Mouse (Mus musculus) lung, embryonic 16.5 days (tissue): Measurements from ENCODE around the gene Kpna2. TPM values are rescaled to one million over a fixed set of nuclear protein-coding genes. Genes with fewer than 3 reads are reported as not detected.

Experiments
- ATAC-seq: fragments of 200-750 bp; cut with Nextera tagmentation; 2 replicates; pipeline ENCODE4 v1.8.0; 2017; ENCODE audit warnings: low read depth, mild to moderate bottlenecking, moderate library complexity
- H3K27ac ChIP-seq: fragments of 300-500 bp; sonication (generic); 2 replicates; pipeline ENCODE4 v1.5.1; 2014; ENCODE audit warnings: mild to moderate bottlenecking, control low read depth, low read length
- H3K27me3 ChIP-seq: fragments of 300-500 bp; sonication (generic); 2 replicates; pipeline ENCODE4 v1.6.1; 2014; ENCODE audit warnings: low read depth, low read length, mixed read lengths; ENCODE audit not compliant: control insufficient read depth, insufficient read depth
- H3K36me3 ChIP-seq: fragments of 300-500 bp; sonication (generic); 2 replicates; pipeline ENCODE4 v1.6.1; 2014; ENCODE audit warnings: low read length; ENCODE audit not compliant: control insufficient read depth, insufficient read depth
- H3K4me1 ChIP-seq: fragments of 300-500 bp; sonication (generic); replicated peaks from 2 replicates; pipeline ENCODE4 v1.6.1; 2014; ENCODE audit warnings: low read length, mixed read lengths; ENCODE audit not compliant: control insufficient read depth, insufficient read depth
- H3K4me2 ChIP-seq: fragments of 300-500 bp; sonication (generic); 2 replicates; pipeline ENCODE4 v1.6.1; 2014; ENCODE audit warnings: low read depth, low read length, control low read depth
- H3K4me3 ChIP-seq: fragments of 300-500 bp; sonication (generic); 2 replicates; pipeline ENCODE4 v1.5.1; 2014; ENCODE audit warnings: mild to moderate bottlenecking, low read length, control low read depth
- H3K9ac ChIP-seq: fragments of 300-500 bp; sonication (generic); 2 replicates; pipeline ENCODE4 v1.6.1; 2014; ENCODE audit warnings: low read length, control low read depth
- H3K9me3 ChIP-seq: fragments of 300-500 bp; sonication (generic); 2 replicates; pipeline ENCODE4 v1.6.1; 2016; ENCODE audit warnings: low read length; ENCODE audit not compliant: control insufficient read depth
- WGBS: fragments of 180-500 bp; shearing (Covaris S2); extraction: QIAGEN DNeasy Blood & Tissue Kit; methylation state at CpG from one replicate; pipeline ENCODE4 v1.1.7; 2014; 5-methylcytosine and 5-hydroxymethylcytosine counted together
- polyA plus RNA-seq: library from polyadenylated mRNA; unstranded; fragments of >200 nt; fragmentation: Nextera tagmentation; extraction: Ambion mirVana; gene quantifications from 2 replicates; pipeline ENCODE4 v1.2.1, GENCODE M21; 2015

Gene Kpna2
- 437 and 492 TPM in 2 replicates for polyA plus RNA-seq

- Histone ChIP-seq H3K9ac (peak within 1 kb of the TSS; percentile 93), H3K27ac (peak within 1 kb of the TSS; percentile 94), H3K4me2 (peak within 1 kb of the TSS; percentile 70), H3K36me3 (peaks cover 20% of the 10 kb centered on the region), H3K27me3 (no peaks in the 10 kb centered on the region), H3K9me3 (no peaks in the 10 kb centered on the region), H3K4me1 (peaks cover 14% of the 10 kb centered on the region), H3K4me3 (peak within 1 kb of the TSS; percentile 100)
- WGBS: under 1% methylated on average over 61 of the region's 62 CpGs
- ATAC-seq: peak; percentile 93
These were observed at the start of gene Kpna2 for GRCm38 (mm10) chr11:106999151-106999948. TSS of gene Kpna2 (minus strand) at chr11:106999541.

GRCm38 (mm10) chr11:107046766-107047620, 47.7 kb upstream of the Kpna2 start:
- Histone ChIP-seq H3K27me3 (no peaks in the 10 kb centered on the region), H3K9ac (no peak overlapping the region), H3K4me1 (no peaks in the 10 kb centered on the region), H3K27ac (no peak overlapping the region), H3K4me2 (no peak overlapping the region), H3K36me3 (peaks cover 31% of the 10 kb centered on the region), H3K4me3 (no peak overlapping the region), H3K9me3 (no peaks in the 10 kb centered on the region)
- no peak for ATAC-seq
- WGBS: 87% methylated on average over 15 of the region's 15 CpGs

- no peak for ATAC-seq
- Histone ChIP-seq H3K27me3 (no peaks in the 10 kb centered on the region), H3K4me1 (no peaks in the 10 kb centered on the region), H3K36me3 (peaks cover 36% of the 10 kb centered on the region), H3K9me3 (no peaks in the 10 kb centered on the region), H3K4me2 (no peak overlapping the region), H3K9ac (no peak overlapping the region), H3K27ac (no peak overlapping the region), H3K4me3 (no peak overlapping the region)
- 85% methylated on average over 4 of the region's 4 CpGs for WGBS
These were observed 46.2 kb upstream of the Kpna2 start for GRCm38 (mm10) chr11:107045546-107045945.

- H3K36me3 ChIP-seq: peaks cover 45% of the 10 kb centered on the region
- 32% methylated on average over 5 of the region's 5 CpGs for WGBS
- no peak overlapping the region for H3K4me3 ChIP-seq
- H3K4me1 ChIP-seq: no peaks in the 10 kb centered on the region
- no peak overlapping the region for H3K4me2 ChIP-seq
- no peaks in the 10 kb centered on the region for H3K27me3 ChIP-seq
- peak; percentile 52; the same call in 1 of the 2 replicates for ATAC-seq
- no peak overlapping the region for H3K27ac ChIP-seq
- no peaks in the 10 kb centered on the region for H3K9me3 ChIP-seq
- no peak overlapping the region for H3K9ac ChIP-seq
These were observed 45.0 kb upstream of the Kpna2 start for GRCm38 (mm10) chr11:107044321-107044720.

GRCm38 (mm10) chr11:107043361-107043760, 44.0 kb upstream of the Kpna2 start:
- Histone ChIP-seq H3K4me3 (no peak overlapping the region), H3K27me3 (no peaks in the 10 kb centered on the region), H3K4me2 (no peak overlapping the region), H3K36me3 (peaks cover 50% of the 10 kb centered on the region), H3K9me3 (no peaks in the 10 kb centered on the region), H3K27ac (no peak overlapping the region), H3K9ac (no peak overlapping the region), H3K4me1 (no peaks in the 10 kb centered on the region)
- ATAC-seq: no peak
- 86% methylated on average over 11 of the region's 11 CpGs for WGBS

- no peaks in the 10 kb centered on the region for H3K9me3 ChIP-seq
- ATAC-seq: no peak
- H3K4me1 ChIP-seq: no peaks in the 10 kb centered on the region
- no peak overlapping the region for H3K4me2 ChIP-seq
- H3K36me3 ChIP-seq: peaks cover 52% of the 10 kb centered on the region
- H3K27me3 ChIP-seq: no peaks in the 10 kb centered on the region
- no peak overlapping the region for H3K4me3 ChIP-seq
- H3K9ac ChIP-seq: no peak overlapping the region
- no peak overlapping the region for H3K27ac ChIP-seq
- WGBS: 71% methylated on average over 3 of the region's 3 CpGs
These were observed 42.1 kb upstream of the Kpna2 start for GRCm38 (mm10) chr11:107041396-107041795.

- H3K27ac ChIP-seq: no peak overlapping the region
- H3K9me3 ChIP-seq: no peaks in the 10 kb centered on the region
- no peaks in the 10 kb centered on the region for H3K27me3 ChIP-seq
- WGBS: 89% methylated on average over 5 of the region's 5 CpGs
- no peak overlapping the region for H3K9ac ChIP-seq
- no peak overlapping the region for H3K4me3 ChIP-seq
- no peaks in the 10 kb centered on the region for H3K4me1 ChIP-seq
- H3K4me2 ChIP-seq: no peak overlapping the region
- peaks cover 49% of the 10 kb centered on the region for H3K36me3 ChIP-seq
- ATAC-seq: no peak
These were observed 40.1 kb upstream of the Kpna2 start for GRCm38 (mm10) chr11:107039417-107039816.

- WGBS: 79% methylated on average over 10 of the region's 10 CpGs
- no peak overlapping the region for H3K27ac ChIP-seq
- H3K4me2 ChIP-seq: no peak overlapping the region
- ATAC-seq: no peak
- no peaks in the 10 kb centered on the region for H3K9me3 ChIP-seq
- H3K27me3 ChIP-seq: no peaks in the 10 kb centered on the region
- H3K4me1 ChIP-seq: no peaks in the 10 kb centered on the region
- no peak overlapping the region for H3K9ac ChIP-seq
- H3K4me3 ChIP-seq: no peak overlapping the region
- peaks cover 18% of the 10 kb centered on the region for H3K36me3 ChIP-seq
These were observed 34.9 kb upstream of the Kpna2 start for GRCm38 (mm10) chr11:107034085-107034810.
